27 mouse cellular contexts compared by ENCODE assay signal in genomic region chr3:38320998-38321397, GRCm38 (mm10).
A peak's percentile ranks its signal among the peaks of the same experiment; 100 is the strongest.
DNase-seq lines count a peak whose midpoint lies in the region; ATAC-seq lines count a peak whose summit lies in the region.
"Had no signal": no experiment of that assay in that cellular context is flagged by ENCODE, and none has a peak within 500 bp of the region (broad histone marks: within the 10 kb centered on the region; RNA-seq: fewer than 3 reads in every experiment).

No protein-coding gene starts in this region.

- H3K4me3 ChIP-seq in forebrain, embryonic 14.5 days (ENCODE audit: low read depth, low read length) = no peak overlapping the region
- no peak overlapping the region for H3K4me3 ChIP-seq in forebrain, embryonic 13.5 days
- H3K4me3 ChIP-seq in forebrain, embryonic 16.5 days (replicated peaks; ENCODE audit: low read length) = no peak overlapping the region
- no peak overlapping the region for H3K4me3 ChIP-seq in forebrain, embryonic 11.5 days (ENCODE audit: low read depth, low read length)
- H3K4me3 ChIP-seq in midbrain, embryonic 13.5 days (replicated peaks) = no peak overlapping the region
- no peak overlapping the region for H3K4me3 ChIP-seq in midbrain, embryonic 16.5 days (ENCODE audit: low read depth, low read length)
- H3K4me3 ChIP-seq: embryonic facial prominence, embryonic 13.5 days; embryonic facial prominence, embryonic 15.5 days; erythroblast, embryonic 14.5 days; forebrain, embryonic 12.5 days had no signal

- H3K4me1 ChIP-seq in forebrain, embryonic 14.5 days (ENCODE audit: control insufficient read depth, insufficient read depth, low read length) = peaks cover 8% of the 10 kb centered on the region; the same call in 1 of the 2 replicates
- H3K4me1 ChIP-seq in forebrain, embryonic 13.5 days = peaks cover 11% of the 10 kb centered on the region; the same call in 1 of the 2 replicates
- no peaks in the 10 kb centered on the region; the same call in 1 of the 2 replicates for H3K4me1 ChIP-seq in forebrain, embryonic 16.5 days (replicated peaks; ENCODE audit: control insufficient read depth, insufficient read depth, low read length)
- 0 out of 2 replicates have a peak, but pooled peaks cover 3% of the 10 kb centered on the region for H3K4me1 ChIP-seq in forebrain, embryonic 11.5 days (replicated peaks; ENCODE audit: control insufficient read depth, insufficient read depth, low read length)
- peaks cover 7% of the 10 kb centered on the region for H3K4me1 ChIP-seq in midbrain, embryonic 13.5 days (replicated peaks)
- H3K4me1 ChIP-seq in midbrain, embryonic 16.5 days (ENCODE audit: control insufficient read depth, insufficient read depth, low read length) = peaks cover 3% of the 10 kb centered on the region; the same call in 1 of the 2 replicates

- no peaks in the 10 kb centered on the region for H3K27me3 ChIP-seq in forebrain, embryonic 14.5 days (replicated peaks; ENCODE audit: control insufficient read depth, insufficient read depth, low read length)
- no peaks in the 10 kb centered on the region for H3K27me3 ChIP-seq in forebrain, embryonic 13.5 days
- no peaks in the 10 kb centered on the region for H3K27me3 ChIP-seq in forebrain, embryonic 16.5 days (replicated peaks; ENCODE audit: control insufficient read depth, insufficient read depth, low read length)
- no peaks in the 10 kb centered on the region for H3K27me3 ChIP-seq in forebrain, embryonic 11.5 days (ENCODE audit: control insufficient read depth, insufficient read depth, low read length)
- H3K27me3 ChIP-seq in midbrain, embryonic 13.5 days = no peaks in the 10 kb centered on the region
- no peaks in the 10 kb centered on the region for H3K27me3 ChIP-seq in midbrain, embryonic 16.5 days (ENCODE audit: control insufficient read depth, insufficient read depth, low read depth, low read length)
- H3K27me3 ChIP-seq: CH12.LX; embryonic facial prominence, embryonic 13.5 days; embryonic facial prominence, embryonic 15.5 days; forebrain, embryonic 12.5 days; Patski had no signal

- H3K36me3 ChIP-seq in forebrain, embryonic 14.5 days (ENCODE audit: control insufficient read depth, insufficient read depth, low read length) = no peaks in the 10 kb centered on the region
- no peaks in the 10 kb centered on the region for H3K36me3 ChIP-seq in forebrain, embryonic 13.5 days (ENCODE audit: poor library complexity, severe bottlenecking)
- no peaks in the 10 kb centered on the region for H3K36me3 ChIP-seq in forebrain, embryonic 16.5 days (ENCODE audit: control insufficient read depth, insufficient read depth)
- no peaks in the 10 kb centered on the region for H3K36me3 ChIP-seq in forebrain, embryonic 11.5 days (ENCODE audit: control insufficient read depth, insufficient read depth, low read length)
- no peaks in the 10 kb centered on the region for H3K36me3 ChIP-seq in midbrain, embryonic 13.5 days
- H3K36me3 ChIP-seq in midbrain, embryonic 16.5 days (ENCODE audit: control insufficient read depth, insufficient read depth, low read length) = no peaks in the 10 kb centered on the region
- H3K36me3 ChIP-seq: embryonic facial prominence, embryonic 13.5 days; embryonic facial prominence, embryonic 15.5 days; forebrain, embryonic 12.5 days; G1E had no signal

- H3K9me3 ChIP-seq in forebrain, embryonic 14.5 days (replicated peaks; ENCODE audit: control insufficient read depth, low read length) = no peaks in the 10 kb centered on the region
- H3K9me3 ChIP-seq in forebrain, embryonic 13.5 days (replicated peaks) = no peaks in the 10 kb centered on the region
- H3K9me3 ChIP-seq in forebrain, embryonic 16.5 days (ENCODE audit: control insufficient read depth, low read length) = no peaks in the 10 kb centered on the region
- H3K9me3 ChIP-seq in forebrain, embryonic 11.5 days (ENCODE audit: control insufficient read depth, low read length) = no peaks in the 10 kb centered on the region
- no peaks in the 10 kb centered on the region for H3K9me3 ChIP-seq in midbrain, embryonic 13.5 days
- no peaks in the 10 kb centered on the region for H3K9me3 ChIP-seq in midbrain, embryonic 16.5 days (replicated peaks; ENCODE audit: control insufficient read depth, low read length, poor library complexity, severe bottlenecking)
- H3K9me3 ChIP-seq: embryonic facial prominence, embryonic 13.5 days; embryonic facial prominence, embryonic 15.5 days; forebrain, embryonic 12.5 days; G1E had no signal

- no peak overlapping the region for H3K9ac ChIP-seq in forebrain, embryonic 14.5 days (ENCODE audit: low read length)
- H3K9ac ChIP-seq in forebrain, embryonic 13.5 days = no peak overlapping the region
- H3K9ac ChIP-seq in forebrain, embryonic 16.5 days (replicated peaks; ENCODE audit: low read depth, low read length) = no peak overlapping the region
- no peak overlapping the region for H3K9ac ChIP-seq in forebrain, embryonic 11.5 days (ENCODE audit: low read length)
- no peak overlapping the region for H3K9ac ChIP-seq in midbrain, embryonic 13.5 days (replicated peaks)
- H3K9ac ChIP-seq in midbrain, embryonic 16.5 days (ENCODE audit: low read depth, low read length) = no peak overlapping the region
- H3K9ac ChIP-seq: embryonic facial prominence, embryonic 13.5 days; embryonic facial prominence, embryonic 15.5 days; forebrain, embryonic 12.5 days had no signal

- no peak overlapping the region for H3K4me2 ChIP-seq in forebrain, embryonic 14.5 days (ENCODE audit: low read length)
- no peak overlapping the region for H3K4me2 ChIP-seq in forebrain, embryonic 13.5 days
- no peak overlapping the region for H3K4me2 ChIP-seq in forebrain, embryonic 16.5 days (ENCODE audit: low read length)
- H3K4me2 ChIP-seq in forebrain, embryonic 11.5 days (ENCODE audit: low read depth, low read length, severe bottlenecking) = no peak overlapping the region
- no peak overlapping the region for H3K4me2 ChIP-seq in midbrain, embryonic 13.5 days (replicated peaks)
- H3K4me2 ChIP-seq in midbrain, embryonic 16.5 days (ENCODE audit: low read length) = no peak overlapping the region
- H3K4me2 ChIP-seq: embryonic facial prominence, embryonic 13.5 days; embryonic facial prominence, embryonic 15.5 days; forebrain, embryonic 12.5 days had no signal

- peak; percentile 60 for ATAC-seq in forebrain, embryonic 14.5 days
- ATAC-seq in forebrain, embryonic 13.5 days = no peak
- ATAC-seq in forebrain, embryonic 16.5 days = no peak; the same call in 1 of the 2 replicates
- ATAC-seq in forebrain, embryonic 11.5 days (replicated peaks; ENCODE audit: low FRiP score) = no peak
- ATAC-seq in midbrain, embryonic 13.5 days = 0 out of 2 replicates have a peak, but pooled peaks have one; percentile 30
- ATAC-seq in midbrain, embryonic 16.5 days = no peak
- ATAC-seq: activated CD4-positive, CD25-positive, alpha-beta regulatory T cell, adult 4 months; CD4-positive, CD25-positive, alpha-beta regulatory T cell, adult 4 months; Patski had no signal

- peak overlapping the region; percentile 16; the same call in 1 of the 2 replicates for H3K27ac ChIP-seq in forebrain, embryonic 14.5 days (ENCODE audit: low read depth, low read length)
- no peak overlapping the region for H3K27ac ChIP-seq in forebrain, embryonic 13.5 days
- H3K27ac ChIP-seq in forebrain, embryonic 16.5 days (ENCODE audit: low read length) = peak overlapping the region; percentile 8; the same call in 1 of the 2 replicates
- H3K27ac ChIP-seq in forebrain, embryonic 11.5 days (ENCODE audit: low read depth, low read length) = no peak overlapping the region
- H3K27ac ChIP-seq in midbrain, embryonic 13.5 days = no peak overlapping the region
- H3K27ac ChIP-seq in midbrain, embryonic 16.5 days (ENCODE audit: low read length) = no peak overlapping the region
- H3K27ac ChIP-seq: embryonic facial prominence, embryonic 13.5 days; embryonic facial prominence, embryonic 15.5 days; forebrain, embryonic 12.5 days had no signal

- no peak for DNase-seq in forebrain, embryonic 14.5 days (ENCODE audit: low spot score)
- DNase-seq in forebrain, embryonic 11.5 days (ENCODE audit: low spot score) = no peak
- DNase-seq in R1 (ENCODE audit: low read depth, low spot score) = peak; percentile 9
- DNase-seq in cerebellum, adult 9-10 months = no peak
- DNase-seq: adrenal gland, adult 8-10 months; adrenal gland, postnatal 14 days; adrenal gland, postnatal 36 days; B cell, adult 2 months; cerebellum, adult 11-12 months; cerebellum, adult 2 months; cerebellum, adult 9-11 months; cerebellum, postnatal 14 days; cerebellum, postnatal 36 days; embryo, embryonic 11 days had no signal

- WGBS in forebrain, embryonic 14.5 days = 84% methylated on average over 6 of the region's 6 CpGs
- WGBS in forebrain, embryonic 13.5 days = 80% methylated on average over 6 of the region's 6 CpGs
- 86% methylated on average over 6 of the region's 6 CpGs for WGBS in forebrain, embryonic 16.5 days
- 88% methylated on average over 6 of the region's 6 CpGs for WGBS in forebrain, embryonic 11.5 days
- WGBS in midbrain, embryonic 13.5 days = 82% methylated on average over 6 of the region's 6 CpGs
- 81% methylated on average over 6 of the region's 6 CpGs for WGBS in midbrain, embryonic 16.5 days

Comparison
In these comparisons a context has a peak if more than half of its experiments do, and no peak if none do; other contexts are left out.
1. ATAC-seq: peak in forebrain, embryonic 14.5 days (single experiment) and midbrain, embryonic 13.5 days (single experiment); none in forebrain, embryonic 13.5 days (single experiment), forebrain, embryonic 16.5 days (single experiment), forebrain, embryonic 11.5 days (single experiment) and midbrain, embryonic 16.5 days (single experiment).
2. H3K27ac ChIP-seq: peak in forebrain, embryonic 14.5 days (single experiment) and forebrain, embryonic 16.5 days (single experiment); none in forebrain, embryonic 13.5 days (single experiment), forebrain, embryonic 11.5 days (single experiment), midbrain, embryonic 13.5 days (single experiment) and midbrain, embryonic 16.5 days (single experiment).